In the genomic region with DNA sequence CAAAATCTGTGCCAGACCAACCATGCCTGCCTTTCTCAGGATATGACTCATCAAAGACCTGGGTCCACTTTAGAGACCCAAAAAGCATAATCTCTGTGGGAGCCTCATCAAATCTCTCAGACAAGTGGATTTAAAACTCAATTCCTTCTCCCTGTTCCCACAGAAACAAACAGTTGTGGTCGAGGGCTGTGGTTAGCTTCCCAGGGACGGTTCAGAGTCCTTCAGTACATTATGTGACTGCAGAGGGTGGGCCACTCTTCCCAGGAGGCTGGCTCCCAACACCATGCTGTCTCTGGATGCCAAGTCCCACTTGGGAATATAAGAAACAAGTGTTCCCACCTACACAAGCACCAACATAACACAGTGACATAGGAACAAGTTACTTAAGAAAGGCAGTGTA, we compare ENCODE assay signal across 15 mouse cellular contexts.
DNase-seq lines count a peak whose midpoint lies in the region; ATAC-seq lines count a peak whose summit lies in the region.
"Had no signal": no experiment of that assay in that cellular context is flagged by ENCODE, and none has a peak within 500 bp of the region (broad histone marks: within the 10 kb centered on the region; RNA-seq: fewer than 3 reads in every experiment).

No protein-coding gene starts in this region.

- no peak for DNase-seq in heart, embryonic 10.5 days (ENCODE audit: low spot score)
- DNase-seq in heart, adult 11 months: no peak
- no peak for DNase-seq in kidney, postnatal 10 days
- no peak for DNase-seq in neural tube, embryonic 10.5 days (ENCODE audit: extremely low spot score, low spot score)
- no peak for DNase-seq in left cerebral cortex, postnatal 4 days
- DNase-seq: cerebellum, postnatal 10 days; gastrocnemius, postnatal 25 days; lung, postnatal 4 days; thymus, postnatal 25 days had no signal

- ATAC-seq in kidney, embryonic 14.5 days (ENCODE audit: low FRiP score, low TSS enrichment): no peak
- no peak for ATAC-seq in neural tube, embryonic 14.5 days (ENCODE audit: low read depth)
- ATAC-seq in stomach, embryonic 16.5 days (ENCODE audit: insufficient read depth, low FRiP score): no peak

- H3K4me2 ChIP-seq in kidney, embryonic 14.5 days (replicated peaks; ENCODE audit: low read depth, low read length): peak overlapping the region; percentile 30
- H3K4me2 ChIP-seq in neural tube, embryonic 14.5 days (ENCODE audit: low read depth, low read length): peak overlapping the region; percentile 4; the same call in 1 of the 2 replicates
- no peak overlapping the region for H3K4me2 ChIP-seq in stomach, embryonic 16.5 days (ENCODE audit: low read depth, low read length)
- H3K4me2 ChIP-seq: liver, embryonic 15.5 days; midbrain, embryonic 11.5 days had no signal

- 27% methylated on average over 2 of the region's 2 CpGs for WGBS in heart, embryonic 10.5 days
- WGBS in kidney, embryonic 14.5 days: 10% methylated on average over 2 of the region's 2 CpGs
- 5% methylated on average over 2 of the region's 2 CpGs for WGBS in neural tube, embryonic 14.5 days
- WGBS in stomach, embryonic 16.5 days: 25% methylated on average over 2 of the region's 2 CpGs

- H3K27me3 ChIP-seq in heart, embryonic 10.5 days (ENCODE audit: insufficient read depth, poor library complexity, severe bottlenecking): no peaks in the 10 kb centered on the region
- no peaks in the 10 kb centered on the region for H3K27me3 ChIP-seq in kidney, embryonic 14.5 days (ENCODE audit: control insufficient read depth, insufficient read depth, low read length)
- no peaks in the 10 kb centered on the region for H3K27me3 ChIP-seq in neural tube, embryonic 14.5 days (ENCODE audit: control insufficient read depth, insufficient read depth, low read length)
- H3K27me3 ChIP-seq in stomach, embryonic 16.5 days (ENCODE audit: control insufficient read depth, insufficient read depth, low read length): no peaks in the 10 kb centered on the region
- H3K27me3 ChIP-seq: liver, embryonic 15.5 days had no signal

- H3K9me3 ChIP-seq in heart, embryonic 10.5 days: no peaks in the 10 kb centered on the region
- H3K9me3 ChIP-seq in kidney, embryonic 14.5 days (ENCODE audit: control insufficient read depth, low read length): no peaks in the 10 kb centered on the region
- H3K9me3 ChIP-seq in neural tube, embryonic 14.5 days (ENCODE audit: control insufficient read depth, low read length): no peaks in the 10 kb centered on the region
- no peaks in the 10 kb centered on the region for H3K9me3 ChIP-seq in stomach, embryonic 16.5 days (replicated peaks; ENCODE audit: control insufficient read depth, low read length)
- H3K9me3 ChIP-seq: limb, embryonic 13.5 days; liver, embryonic 15.5 days had no signal

- peak overlapping the region; percentile 43; the same call in 1 of the 2 replicates for H3K27ac ChIP-seq in heart, embryonic 10.5 days
- H3K27ac ChIP-seq in kidney, embryonic 14.5 days (ENCODE audit: low read depth, low read length): peak overlapping the region; percentile 65
- H3K27ac ChIP-seq in neural tube, embryonic 14.5 days (ENCODE audit: low read depth, low read length): no peak overlapping the region
- H3K27ac ChIP-seq in stomach, embryonic 16.5 days (ENCODE audit: low read length): peak overlapping the region; percentile 36; the same call in 1 of the 2 replicates
- H3K27ac ChIP-seq: limb, embryonic 13.5 days; liver, embryonic 15.5 days had no signal

- peaks cover 27% of the 10 kb centered on the region for H3K4me1 ChIP-seq in heart, embryonic 10.5 days
- H3K4me1 ChIP-seq in kidney, embryonic 14.5 days (ENCODE audit: control insufficient read depth, insufficient read depth, low read length): peaks cover 11% of the 10 kb centered on the region
- H3K4me1 ChIP-seq in neural tube, embryonic 14.5 days (ENCODE audit: control insufficient read depth, insufficient read depth, low read length): peaks cover 7% of the 10 kb centered on the region; the same call in 1 of the 2 replicates
- H3K4me1 ChIP-seq in stomach, embryonic 16.5 days (ENCODE audit: control insufficient read depth, insufficient read depth, low read length): peaks cover 13% of the 10 kb centered on the region

- intact Hi-C loops in left cerebral cortex, postnatal 4 days (cut with DNase I): no loop called here

- H3K4me3 ChIP-seq in heart, embryonic 10.5 days: peak overlapping the region; percentile 22; the same call in 1 of the 2 replicates
- no peak overlapping the region for H3K4me3 ChIP-seq in kidney, embryonic 14.5 days (ENCODE audit: low read length)
- no peak overlapping the region for H3K4me3 ChIP-seq in neural tube, embryonic 14.5 days (ENCODE audit: low read depth, low read length)
- H3K4me3 ChIP-seq in stomach, embryonic 16.5 days (replicated peaks; ENCODE audit: low read length): no peak overlapping the region
- H3K4me3 ChIP-seq: limb, embryonic 13.5 days; liver, embryonic 15.5 days had no signal

- no peaks in the 10 kb centered on the region for H3K36me3 ChIP-seq in heart, embryonic 10.5 days
- no peaks in the 10 kb centered on the region for H3K36me3 ChIP-seq in kidney, embryonic 14.5 days (ENCODE audit: control insufficient read depth, insufficient read depth, low read length)
- no peaks in the 10 kb centered on the region for H3K36me3 ChIP-seq in neural tube, embryonic 14.5 days (ENCODE audit: control insufficient read depth, insufficient read depth, low read length)
- H3K36me3 ChIP-seq in stomach, embryonic 16.5 days (ENCODE audit: control insufficient read depth, insufficient read depth, low read length): no peaks in the 10 kb centered on the region
- H3K36me3 ChIP-seq: limb, embryonic 13.5 days had no signal

- no peak overlapping the region for H3K9ac ChIP-seq in kidney, embryonic 14.5 days (ENCODE audit: low read depth, low read length)
- no peak overlapping the region for H3K9ac ChIP-seq in neural tube, embryonic 14.5 days (replicated peaks; ENCODE audit: low read depth, low read length)
- no peak overlapping the region for H3K9ac ChIP-seq in stomach, embryonic 16.5 days (ENCODE audit: low read length)
- H3K9ac ChIP-seq: liver, embryonic 15.5 days had no signal
